Mouse (Mus musculus): Measurements from ENCODE around the gene H3f3a.
A peak's percentile ranks its signal among the peaks of the same experiment; 100 is the strongest.

The H3f3a gene

GRCm38 (mm10) chr1:180780291-180780690, 33.5 kb downstream of the H3f3a start:
- DNase-seq, result no peak

GRCm38 (mm10) chr1:180778941-180779340, 34.8 kb downstream of the H3f3a start:
- no peak for DNase-seq

DNA sequence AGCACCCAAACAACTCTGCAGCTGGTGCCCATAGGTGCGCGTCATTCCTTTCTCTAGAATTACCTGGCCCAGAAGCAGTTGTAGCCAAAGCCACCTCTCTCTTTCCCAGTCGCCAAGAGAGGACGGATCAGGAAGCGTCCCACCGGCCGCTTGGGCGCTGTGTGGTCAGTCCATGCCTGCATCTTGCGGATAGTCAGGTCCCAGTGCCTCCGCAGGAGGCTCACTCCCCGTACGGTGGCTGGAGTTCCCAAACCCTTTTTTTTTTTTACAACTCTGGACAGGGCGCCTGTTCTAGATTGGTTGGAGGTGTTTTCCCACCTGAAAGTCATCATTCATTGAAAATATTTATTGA, 35.4 kb downstream of the H3f3a start:
- no peak for DNase-seq

GRCm38 (mm10) chr1:180777660-180778402, 35.9 kb downstream of the H3f3a start:
- DNase-seq, result peak; percentile 93

DNA sequence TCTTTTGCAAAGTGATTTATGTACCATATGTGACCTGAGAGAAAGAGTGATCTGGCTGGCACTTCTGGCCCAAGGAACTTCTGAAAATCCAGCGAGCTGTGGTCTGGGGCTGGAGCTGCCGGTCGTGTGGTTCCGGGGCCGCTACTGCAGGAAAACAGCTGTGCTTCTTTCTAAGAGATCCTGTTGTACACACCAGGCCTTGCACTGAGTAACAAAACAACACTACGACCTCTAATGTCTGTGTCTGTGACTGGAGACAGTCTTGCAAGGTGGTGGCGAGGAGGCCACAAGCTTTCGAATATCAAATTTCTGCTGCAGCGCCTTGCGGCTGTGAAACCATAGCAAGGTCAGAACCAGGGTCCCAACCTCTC, 36.5 kb downstream of the H3f3a start:
- peak; percentile 29 for DNase-seq

- DNase-seq, result no peak
These were observed 37.2 kb downstream of the H3f3a start for GRCm38 (mm10) chr1:180776494-180776893.

DNA sequence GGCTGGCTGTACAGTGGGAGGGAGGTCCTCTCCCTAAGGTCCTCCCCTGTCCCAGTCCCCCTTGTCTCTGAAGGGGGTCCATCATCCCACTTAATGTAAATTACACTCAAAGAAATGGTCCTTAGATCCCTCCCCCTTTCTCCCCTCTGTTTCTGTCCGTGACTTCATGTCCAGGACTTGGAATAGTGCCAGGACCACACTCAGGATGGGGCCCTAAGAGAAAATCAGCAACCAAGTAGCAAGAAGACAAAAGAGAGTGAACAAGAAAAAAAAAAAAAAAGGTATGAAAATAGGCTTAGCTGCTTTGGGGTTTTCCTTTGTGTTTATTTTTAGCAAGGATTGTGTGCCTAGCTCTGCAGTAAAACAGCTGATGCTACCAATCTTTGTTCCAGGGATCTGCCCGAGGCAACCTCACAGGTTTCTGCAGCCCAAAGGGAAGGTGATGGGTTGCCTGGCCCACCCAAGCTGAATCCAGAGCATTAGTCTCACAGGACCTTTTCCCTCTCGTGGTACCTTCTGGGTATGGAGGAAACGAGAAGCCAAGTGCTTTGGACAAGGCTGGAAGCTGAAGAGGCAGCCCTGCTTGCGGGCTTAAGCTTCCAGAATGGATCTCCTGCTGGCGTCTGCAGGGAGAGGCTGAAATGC, 37.8 kb downstream of the H3f3a start:
- DNase-seq, result no peak

- DNase-seq, result no peak
These were observed 38.4 kb downstream of the H3f3a start for GRCm38 (mm10) chr1:180775317-180775716.

- peak; percentile 44 for DNase-seq
These were observed 39.1 kb downstream of the H3f3a start for GRCm38 (mm10) chr1:180774664-180775063.

DNA sequence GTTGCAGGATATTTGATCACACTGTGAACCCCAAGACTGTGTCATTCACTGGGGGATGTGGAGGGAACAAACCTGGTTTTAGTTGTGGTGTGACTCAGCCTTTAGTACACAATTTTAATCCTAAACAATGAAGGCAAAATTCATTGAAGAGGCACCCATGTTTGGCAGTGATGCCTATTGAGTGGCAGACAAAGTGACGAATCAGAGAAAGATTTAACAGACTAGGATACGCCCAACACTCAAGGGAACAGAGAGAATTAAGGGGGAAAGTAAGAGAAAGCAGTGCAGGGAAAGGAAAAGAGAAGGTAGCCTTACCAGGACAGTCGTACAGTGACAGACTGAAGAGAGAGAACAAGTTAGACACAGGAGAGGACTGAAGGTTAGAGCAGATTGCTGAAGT, 41.5 kb downstream of the H3f3a start:
- DNase-seq, result no peak

- DNase-seq, result no peak
These were observed 42.0 kb downstream of the H3f3a start for GRCm38 (mm10) chr1:180771722-180772121.

GRCm38 (mm10) chr1:180771306-180771705, 42.4 kb downstream of the H3f3a start:
- DNase-seq, result no peak

DNA sequence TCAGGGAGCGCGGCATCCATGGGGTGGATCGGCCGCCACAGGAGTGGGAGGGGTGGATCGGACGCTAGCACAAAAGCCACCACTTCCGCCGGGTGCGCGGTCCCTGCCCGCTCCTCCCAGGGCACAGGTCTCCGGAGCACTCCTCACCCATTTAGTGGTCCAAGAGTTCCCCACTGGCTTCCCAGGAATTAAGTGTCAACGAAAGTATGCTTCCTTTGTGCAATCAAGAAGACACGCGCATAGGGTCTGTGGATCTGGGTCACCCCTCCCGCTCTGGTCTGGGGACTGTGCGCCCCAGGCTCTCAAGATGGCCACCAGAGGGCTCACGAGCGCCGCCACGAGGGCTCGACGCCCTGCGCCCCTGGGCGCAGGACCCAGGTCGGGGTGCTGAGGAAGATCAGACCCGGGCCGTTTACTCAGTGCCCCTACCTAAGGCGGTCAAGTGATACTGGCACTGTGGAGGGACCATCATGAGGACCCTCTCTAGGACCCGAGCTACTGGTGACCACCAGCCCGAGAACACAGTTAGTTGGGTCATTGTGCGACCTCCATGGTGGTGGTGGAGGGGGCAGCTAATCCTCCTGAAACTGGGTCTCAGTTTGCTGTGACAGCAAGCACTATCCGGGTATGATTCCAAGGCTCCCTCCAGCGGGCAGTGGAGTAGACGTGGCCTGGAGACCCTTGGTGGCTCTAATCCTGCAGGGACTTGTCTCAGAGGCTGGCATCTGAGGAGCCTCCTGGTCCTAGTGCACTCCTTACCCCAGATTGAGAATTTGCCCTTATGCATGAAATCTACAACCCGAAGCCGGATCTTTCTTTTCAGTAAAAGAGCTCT, 45.2 kb downstream of the H3f3a start:
- peak; percentile 88 for DNase-seq

DNA sequence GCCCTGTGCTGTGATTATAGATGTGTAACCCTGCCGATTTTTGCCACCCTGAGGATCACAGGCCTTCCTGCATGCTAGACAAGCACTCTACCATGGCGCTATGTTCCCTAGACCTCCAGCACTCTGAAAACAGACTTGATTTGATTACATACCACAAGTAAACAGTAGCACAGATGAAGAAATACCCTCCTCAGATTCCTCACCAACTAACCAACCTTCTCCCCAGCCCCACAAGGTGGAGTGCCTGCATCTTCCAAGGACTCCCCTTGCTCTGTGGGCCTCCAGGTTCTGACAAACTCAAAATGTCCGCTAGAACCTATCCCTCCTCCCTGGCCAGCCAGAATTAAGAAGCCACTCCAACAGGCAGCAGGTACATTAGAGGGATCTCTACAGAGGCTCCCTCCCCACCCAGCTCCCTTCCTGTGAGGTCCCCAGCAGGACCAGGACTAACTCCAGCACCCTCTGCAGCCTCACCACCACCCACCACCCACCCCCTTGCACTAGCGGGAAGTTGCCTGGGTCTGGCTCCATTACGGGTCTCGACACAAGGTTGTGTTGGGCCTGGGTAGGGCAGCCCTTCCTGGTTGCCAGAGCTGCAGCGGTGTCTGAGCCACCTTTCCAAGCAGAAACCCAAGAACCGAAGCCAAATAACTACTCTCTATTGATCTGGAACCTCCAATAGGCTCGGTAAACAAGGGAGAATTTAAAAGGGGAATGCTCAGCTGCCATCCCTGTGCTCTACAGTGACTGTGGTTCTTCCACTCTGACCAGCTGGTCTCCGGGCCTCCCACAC, 46.0 kb downstream of the H3f3a start:
- peak; percentile 31 for DNase-seq

GRCm38 (mm10) chr1:180766557-180766956, 47.2 kb downstream of the H3f3a start:
- peak; percentile 22 for DNase-seq

GRCm38 (mm10) chr1:180765393-180765792, 48.4 kb downstream of the H3f3a start:
- DNase-seq, result no peak

DNA sequence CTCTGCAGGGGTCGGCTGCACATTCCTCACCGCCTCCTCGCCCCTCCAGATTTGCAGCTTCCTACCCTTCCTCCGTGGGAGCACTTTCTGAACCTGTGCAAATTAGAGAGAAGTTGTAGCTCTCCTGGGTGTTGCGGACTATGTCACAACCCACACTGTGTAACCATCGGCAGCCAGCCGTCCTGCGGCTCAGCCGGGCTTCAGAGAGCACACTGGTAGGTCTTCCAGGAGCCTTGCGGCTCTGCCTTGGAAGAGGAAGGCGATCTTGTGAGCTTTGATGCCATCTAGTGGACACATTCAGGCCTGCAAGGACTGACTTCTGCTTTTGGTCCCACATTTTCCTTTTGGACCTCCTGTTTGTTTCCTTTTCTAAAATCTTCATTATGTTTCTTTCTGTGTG, 49.9 kb downstream of the H3f3a start:
- peak; percentile 91 for DNase-seq

DNA sequence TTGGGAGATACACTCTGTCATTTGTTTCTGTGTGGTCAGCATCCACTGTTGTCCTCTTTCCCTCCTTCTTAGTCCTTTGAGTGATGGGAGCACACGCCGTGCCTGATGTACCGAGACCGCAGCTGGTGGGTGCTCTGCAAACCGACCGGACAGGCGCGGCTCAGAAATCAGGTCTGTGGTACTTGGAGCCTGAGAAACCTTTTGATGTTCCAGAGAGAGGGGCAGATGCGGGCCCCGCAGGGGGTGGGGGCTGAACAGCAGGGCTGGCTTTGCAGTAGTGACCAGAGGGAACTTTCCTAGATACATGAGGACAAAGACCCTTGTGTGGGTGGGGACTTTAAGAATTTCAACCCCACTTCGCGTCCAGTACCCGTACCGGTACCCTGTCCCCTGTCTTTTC, 50.4 kb downstream of the H3f3a start:
- DNase-seq, result no peak

DNA sequence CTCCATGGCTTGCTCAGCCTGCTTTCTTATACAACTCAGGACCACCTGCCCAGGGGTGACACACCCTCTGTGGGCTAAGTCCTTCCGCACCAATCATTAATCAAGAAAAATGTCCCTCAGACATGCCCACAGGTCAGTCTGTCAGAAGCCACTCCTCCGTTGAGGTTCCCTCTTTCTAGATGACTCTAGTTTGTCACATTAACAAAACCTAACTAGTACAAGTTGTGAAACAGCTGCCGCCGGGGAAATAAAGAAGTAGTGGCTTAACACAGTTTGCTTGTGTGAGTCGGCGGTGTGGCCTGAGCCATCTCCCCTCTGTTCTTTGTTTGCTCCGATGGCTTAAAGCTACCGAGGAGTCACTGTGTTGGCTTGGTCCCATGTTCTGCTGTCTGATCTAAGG, 51.1 kb downstream of the H3f3a start:
- DNase-seq, result no peak

- peak; percentile 9 for DNase-seq
These were observed 51.6 kb downstream of the H3f3a start for GRCm38 (mm10) chr1:180762180-180762579.

DNA sequence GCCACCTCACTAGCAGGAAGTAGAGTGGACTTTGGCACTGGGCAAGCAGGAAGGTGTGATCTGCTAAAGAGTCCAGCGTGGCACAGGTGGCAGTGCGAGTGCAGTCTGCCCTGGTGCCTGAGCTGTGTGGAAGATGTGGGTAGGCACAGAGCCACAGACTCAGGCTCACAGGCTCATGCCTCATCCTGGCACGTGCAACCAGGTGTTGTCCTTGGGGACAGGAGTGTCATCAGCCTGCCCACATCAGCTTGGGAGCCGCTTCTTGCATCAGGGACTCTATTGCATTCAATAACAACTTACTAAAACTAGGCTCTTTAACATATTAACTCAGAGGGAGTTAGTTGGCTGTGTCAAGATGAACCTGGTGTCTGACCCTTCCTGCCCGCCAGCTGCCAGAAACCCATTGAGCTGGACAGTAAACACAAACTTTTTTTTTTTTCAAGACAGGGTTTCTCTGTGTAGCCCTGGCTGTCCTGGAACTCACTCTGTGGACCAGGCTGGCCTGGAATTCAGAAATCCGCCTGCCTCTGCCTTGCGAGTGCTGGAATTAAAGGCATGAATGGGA, 55.7 kb downstream of the H3f3a start:
- DNase-seq, result no peak

DNA sequence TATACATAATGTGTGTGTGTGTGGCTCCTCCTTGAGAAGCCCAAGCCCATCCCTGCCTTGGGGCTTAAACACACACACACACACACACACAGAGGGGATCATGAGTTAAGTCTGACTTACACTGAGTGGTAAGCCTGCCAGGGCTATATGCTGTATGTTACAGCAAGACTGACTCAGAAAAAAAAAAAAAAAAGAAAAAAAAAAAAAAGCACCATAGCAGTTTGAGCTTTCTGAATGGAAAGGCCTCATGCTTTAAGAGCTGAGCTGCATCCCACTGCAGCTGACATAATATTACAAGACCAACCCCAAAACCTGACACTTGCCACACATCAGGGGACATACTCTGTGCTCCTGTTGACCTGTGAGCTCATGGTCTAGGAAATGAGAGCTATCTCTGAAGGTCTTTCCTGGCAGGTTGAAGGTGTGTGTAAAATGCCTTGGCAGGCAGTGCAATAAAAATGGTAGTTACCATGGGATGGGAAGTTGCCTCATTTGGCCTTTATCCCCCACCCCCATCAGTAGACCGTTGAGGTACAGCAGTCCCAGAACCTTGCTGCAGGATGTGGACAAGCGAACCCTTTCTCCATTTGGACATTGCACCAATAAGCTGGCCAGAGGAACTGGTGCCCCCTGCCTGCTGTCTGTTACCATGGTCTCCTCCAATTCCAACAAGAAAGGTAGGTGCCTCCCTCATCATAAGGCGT, 56.3 kb downstream of the H3f3a start:
- no peak for DNase-seq

Measured in lung, postnatal 10 days (tissue).